Mouse (Mus musculus): ENCODE data around the gene Cradd.
A peak's percentile ranks its signal among the peaks of the same experiment; 100 is the strongest.

Cradd gene

DNA sequence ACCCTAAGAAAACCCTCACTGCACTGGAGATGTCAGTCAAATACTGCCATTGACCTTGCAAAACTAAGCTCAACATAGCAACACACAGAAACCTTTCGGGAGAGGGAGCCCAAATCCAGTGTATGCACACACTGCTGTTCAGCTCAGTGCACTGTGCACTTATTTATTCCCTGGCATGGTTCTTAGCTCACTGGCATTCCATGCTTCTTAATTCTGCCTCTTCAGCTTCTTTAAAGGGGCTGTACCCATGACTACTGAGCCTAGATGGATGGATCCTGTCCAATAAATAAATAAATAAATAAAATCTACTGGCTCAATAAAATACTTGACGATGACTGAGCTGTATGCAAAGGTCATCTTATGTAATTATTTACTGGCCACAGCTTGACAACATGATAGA, 85.3 kb downstream of the Cradd start:
- DNase-seq = no peak

DNA sequence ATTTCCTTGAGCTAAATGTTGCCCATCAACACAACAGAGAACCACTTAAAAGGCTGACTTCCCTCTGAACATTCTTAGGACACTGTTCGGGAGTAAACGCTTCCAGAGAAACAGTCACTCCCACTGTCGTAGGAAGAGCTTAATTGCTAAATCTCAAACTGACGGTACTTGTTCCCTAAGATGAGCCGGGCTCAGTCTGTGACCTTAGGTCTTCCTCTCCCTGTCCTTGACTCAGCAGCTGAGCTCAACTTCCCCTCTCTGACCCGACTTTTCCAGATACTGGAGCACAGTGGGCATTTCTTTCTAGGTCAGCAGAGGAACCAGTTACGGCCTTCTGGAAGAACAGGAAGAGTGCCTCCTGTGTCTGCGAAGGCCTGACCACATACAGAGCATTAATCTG, 87.7 kb downstream of the Cradd start:
- DNase-seq = peak; percentile 96

DNA sequence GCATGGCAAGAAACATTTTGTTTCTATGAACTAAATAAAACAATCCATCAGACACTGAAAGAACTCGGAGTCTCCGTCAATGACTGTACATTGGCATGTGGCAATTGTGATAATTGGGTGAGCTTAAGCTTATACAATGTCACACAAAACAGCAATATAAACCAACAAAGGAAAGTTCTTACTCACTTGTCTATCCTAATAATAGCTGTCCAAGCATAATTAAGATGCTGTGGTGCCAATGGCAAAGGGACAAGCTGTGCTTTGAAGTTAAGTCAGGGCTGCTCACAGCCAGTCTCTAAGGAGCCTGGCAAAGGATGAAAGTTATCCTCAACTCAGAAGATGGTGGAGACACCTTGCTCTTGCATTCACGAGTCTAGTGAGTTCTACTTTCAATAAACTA, 89.3 kb downstream of the Cradd start:
- DNase-seq = no peak

DNA sequence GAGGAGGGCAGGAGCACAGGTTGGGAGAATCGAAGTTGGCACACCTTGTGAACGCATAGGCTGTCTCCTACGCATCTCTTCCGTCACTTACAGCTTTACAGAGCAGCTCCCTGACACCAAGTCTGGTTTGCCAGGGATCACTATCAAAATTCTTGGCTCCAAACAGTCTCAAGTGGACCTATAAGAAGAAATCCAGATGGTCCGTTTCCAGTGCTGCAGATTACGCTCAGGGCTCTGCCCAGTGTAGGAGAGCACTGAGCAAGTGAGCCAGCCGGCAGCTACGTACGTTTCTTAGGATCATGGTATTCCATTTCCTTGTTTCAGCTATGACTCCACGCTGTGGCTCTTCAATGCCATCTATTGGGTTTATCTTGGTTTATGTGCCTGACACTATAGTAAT, 90.9 kb downstream of the Cradd start:
- peak; percentile 95 for DNase-seq

DNA sequence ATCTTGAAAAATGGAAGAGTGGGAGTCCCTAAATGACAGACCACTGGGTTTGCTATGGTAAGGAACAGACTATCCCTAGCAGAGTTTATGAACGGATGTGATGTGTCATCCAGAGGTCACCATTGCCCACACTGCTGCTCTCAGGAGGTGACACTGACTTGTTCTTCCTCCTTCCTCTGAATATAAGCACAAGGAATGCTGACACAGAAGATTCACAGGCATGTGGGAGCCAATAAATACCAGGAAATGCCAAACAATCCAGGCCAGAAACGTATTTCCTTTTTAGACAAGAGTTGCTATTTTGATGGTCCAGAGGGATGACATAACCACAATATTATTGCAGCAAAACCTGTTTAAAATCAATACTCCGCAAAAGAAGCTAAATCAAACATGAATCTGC, 91.4 kb downstream of the Cradd start:
- DNase-seq = peak; percentile 97

DNA sequence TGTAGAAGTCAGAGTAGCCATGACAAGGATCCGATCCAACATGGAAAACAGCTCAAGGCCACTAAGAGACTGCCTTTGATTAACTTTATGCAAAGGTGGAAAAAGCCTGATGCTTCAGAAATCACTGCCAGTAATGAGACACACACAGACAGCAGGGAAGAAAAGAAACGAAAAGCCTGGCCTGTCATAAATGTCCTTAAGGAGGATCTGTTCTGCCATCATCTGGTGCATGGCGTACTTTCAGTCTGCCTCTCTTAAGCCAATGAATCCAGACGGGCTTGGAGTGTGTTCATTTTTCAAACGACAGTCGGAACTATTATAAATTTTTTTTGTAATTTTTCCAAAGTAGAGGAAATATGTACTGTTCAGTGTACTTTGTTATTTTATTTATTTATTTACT, 95.7 kb downstream of the Cradd start:
- DNase-seq = no peak

DNA sequence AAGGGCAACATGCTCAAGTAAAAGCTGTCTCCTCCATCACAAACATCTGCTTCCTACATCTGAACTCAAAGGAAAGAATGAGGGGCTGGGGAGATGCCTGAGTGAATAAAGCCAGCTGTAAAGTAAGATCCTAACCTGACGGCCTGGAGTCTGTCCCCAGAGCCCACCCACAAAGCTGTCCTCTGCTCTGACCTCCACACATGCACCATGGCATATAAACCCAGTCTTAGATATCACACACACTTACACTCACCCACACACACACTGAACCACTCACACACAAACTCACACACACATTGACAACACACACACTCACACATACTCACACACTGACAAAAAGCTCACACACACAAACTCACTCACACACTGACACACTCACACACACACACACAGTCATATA, 96.3 kb downstream of the Cradd start:
- DNase-seq = no peak

DNA sequence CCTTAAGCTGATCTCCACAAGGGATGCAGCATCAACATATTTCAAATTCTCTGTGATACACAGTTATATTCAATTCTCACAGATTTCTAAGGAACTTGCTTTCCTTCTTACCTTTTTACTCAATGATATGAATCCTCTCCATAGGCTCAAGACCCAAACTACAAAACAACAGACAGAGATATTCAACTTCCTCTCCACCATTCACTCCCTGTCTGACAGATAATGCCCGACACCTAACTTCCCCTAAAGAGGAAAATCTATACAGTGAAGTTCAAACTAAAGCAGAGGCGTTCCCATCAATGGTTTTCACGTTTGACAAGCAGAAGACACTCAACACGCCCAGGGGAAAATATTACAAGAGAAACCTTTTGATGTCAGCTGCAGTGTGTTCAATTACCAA, 97.2 kb downstream of the Cradd start:
- no peak for DNase-seq

DNA sequence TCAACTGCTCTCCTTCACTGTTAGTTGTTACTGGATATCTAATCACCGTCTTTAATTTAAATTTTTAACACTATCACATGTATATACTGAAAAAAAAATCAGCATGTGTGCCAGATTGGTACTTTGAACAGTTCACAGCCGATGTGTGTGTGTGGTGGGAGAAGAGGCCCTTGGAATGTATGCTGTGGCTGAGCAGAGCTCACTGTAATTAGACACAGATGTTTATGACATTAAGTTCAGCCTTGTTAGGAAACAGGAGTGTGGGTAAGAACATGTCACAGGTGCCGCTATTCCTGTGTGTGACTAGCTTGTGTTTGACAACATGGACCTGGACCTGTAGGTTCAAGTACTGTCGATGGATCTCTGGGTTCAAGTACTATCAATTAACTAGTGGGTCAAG, 98.9 kb downstream of the Cradd start:
- DNase-seq = no peak

DNA sequence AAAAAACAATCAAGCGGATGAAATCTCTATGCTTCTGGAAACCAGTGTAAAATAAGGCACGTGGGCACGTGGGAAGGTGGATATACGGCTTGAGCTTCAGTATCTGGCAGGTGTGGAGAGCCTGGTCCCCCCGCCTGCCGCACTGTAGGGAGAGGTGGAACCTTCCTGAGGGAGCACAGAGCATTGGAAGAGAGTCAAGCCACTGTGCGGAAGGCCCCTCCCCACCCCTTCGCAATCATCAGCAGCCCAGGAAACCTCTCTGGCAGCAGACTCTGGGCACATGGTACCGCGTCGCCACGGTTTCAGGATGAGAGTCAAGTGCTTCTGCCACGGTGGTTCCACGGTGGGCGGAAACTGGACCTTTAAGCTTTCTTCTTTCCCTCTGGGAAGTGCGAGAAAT, 100.7 kb downstream of the Cradd start:
- DNase-seq = no peak

DNA sequence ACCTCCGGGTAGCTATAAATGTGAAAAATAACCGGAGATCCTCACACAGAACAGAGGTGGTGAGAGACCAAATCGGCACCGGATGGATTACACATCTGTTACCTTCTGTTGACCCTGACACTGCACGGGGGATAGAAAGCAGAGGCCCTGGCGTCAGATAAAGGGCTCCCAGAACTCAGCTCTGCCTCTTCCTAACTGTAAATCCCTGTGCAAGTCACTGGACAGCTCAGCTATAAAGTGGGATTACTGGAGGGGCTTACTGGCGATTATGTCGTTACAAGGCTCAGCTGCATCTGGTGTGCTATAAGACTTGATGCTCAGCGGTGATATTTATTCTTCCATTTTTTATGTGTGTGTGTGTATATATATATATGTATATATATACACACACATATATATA, 102.0 kb downstream of the Cradd start:
- DNase-seq = no peak

DNA sequence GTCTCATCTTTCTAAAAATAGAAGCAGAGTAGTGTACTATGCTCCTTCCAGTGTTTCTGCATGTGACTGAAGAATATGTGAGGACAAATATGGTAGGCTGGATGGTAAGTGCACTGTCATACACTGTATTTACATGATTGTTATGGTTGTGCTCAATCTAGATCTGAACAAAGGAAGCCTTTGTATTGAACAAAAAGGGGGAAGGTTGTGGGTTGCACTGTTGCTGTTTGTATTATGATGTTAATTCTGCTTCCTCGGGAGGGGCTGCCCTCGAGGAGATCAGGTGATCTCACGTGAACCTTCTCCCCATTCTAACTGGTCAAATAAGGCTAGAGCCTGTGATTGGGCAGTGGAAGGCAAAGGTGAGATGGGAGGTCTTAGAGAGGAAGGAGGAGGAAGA, 103.4 kb downstream of the Cradd start:
- no peak for DNase-seq

DNA sequence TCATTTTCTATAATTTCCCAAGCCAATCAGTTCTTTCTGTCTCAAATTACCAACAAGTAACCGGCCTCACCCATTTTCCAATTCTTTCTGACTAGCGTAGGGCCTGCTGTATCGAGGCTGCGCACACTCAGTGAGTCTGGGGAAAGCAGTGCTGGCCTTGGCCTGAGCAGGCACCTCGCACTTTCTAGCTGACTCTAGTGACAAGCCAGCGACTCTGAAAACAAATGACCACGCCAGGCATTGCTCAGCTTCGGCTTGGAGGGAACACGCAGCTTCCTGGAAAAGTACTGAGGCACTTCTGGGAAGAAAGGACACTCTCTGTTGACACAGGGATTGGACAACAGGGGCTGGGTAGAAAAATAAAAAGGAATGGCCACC, 105.3 kb downstream of the Cradd start:
- DNase-seq = peak; percentile 98

DNA sequence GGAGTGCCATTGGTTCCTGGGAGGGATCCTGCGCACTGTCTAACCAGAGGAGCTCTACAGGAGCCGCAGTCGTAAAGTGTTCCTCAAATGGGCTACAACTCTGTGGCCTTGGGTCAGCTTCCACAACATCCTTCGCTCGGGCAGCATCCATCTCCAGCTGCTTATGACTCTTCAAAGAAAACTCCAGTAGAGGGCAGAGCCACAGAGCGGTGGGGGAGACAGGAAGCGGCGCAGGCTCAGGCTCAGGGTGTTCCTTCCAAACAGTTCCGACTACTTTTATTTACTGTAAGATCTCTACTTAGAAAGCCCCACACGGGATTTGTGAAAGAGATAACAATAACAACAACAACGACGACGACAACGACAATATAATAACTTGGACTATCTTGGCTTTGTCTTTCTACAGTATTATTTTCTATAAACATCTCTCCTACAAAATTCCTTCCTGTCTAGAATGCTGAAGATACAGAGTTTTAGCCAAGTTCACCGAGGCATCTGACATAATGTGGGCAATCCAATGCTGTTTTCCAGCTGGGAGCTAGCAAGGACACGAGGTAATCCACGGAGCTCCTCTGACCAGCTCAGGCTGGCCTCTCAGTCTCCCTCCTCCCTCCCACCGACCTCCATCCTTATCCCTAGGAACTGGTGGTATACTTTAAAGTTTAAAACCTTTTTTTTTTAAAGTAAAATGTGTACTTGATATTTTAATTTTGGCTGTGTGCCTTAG, 105.8 kb downstream of the Cradd start:
- peak; percentile 96 for DNase-seq

DNA sequence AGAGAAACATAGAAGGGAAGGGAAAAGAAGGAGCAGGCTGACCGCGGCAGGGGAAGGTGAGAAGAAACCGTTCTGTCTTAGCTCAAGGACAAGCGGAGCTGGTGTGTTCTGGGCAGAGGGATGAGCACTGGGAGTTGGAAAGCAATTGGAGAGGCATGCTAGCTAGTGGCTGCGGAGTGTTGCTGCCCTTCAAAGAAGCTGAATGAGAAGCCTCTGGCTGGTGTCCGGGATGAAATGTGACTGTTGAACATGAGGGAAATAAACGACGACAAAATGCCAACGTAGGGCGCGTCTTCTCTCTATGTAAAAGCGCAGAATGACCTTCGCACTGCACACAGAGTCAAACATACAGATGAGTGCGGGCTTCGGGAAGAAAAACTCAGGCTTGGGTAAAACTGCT, 108.6 kb downstream of the Cradd start:
- DNase-seq = no peak

DNA sequence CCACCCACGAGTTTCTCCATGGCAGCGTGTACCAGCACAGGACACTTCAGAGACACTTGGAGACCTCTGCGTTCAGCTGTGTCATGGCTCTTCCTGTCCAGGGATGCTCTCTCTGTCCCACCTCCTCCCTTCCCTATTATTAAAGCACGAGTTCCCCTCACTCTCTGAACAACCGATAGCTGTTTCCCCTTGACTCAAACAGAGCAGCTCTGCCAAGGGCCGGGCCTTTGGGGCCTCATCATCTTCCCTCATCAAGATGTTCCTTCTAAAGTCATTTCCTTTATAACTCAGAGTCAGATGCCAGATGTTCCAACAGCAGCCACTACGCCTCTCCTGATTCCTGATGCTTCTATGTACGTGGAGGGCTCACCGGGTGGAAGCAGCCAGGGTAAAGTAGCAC, 110.1 kb downstream of the Cradd start:
- DNase-seq = peak; percentile 94

DNA sequence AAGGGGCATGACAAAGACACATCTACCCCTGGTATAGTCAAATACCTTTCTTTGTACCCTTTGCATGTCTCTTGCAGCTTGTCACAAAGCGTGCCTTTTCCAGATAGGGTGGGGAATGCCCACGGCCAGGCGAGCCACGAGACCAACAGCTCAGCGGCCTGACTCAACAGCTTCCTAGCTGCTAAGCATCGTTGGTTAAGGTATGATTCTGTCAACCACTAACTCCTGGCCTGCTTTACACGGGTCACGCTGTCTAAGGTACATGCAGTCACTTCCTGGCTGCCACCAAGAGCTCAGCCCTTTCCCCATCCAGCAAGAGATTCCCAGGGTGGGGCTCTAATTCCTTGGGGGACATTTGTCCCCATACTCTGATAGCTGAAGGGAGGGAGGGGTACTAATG, 110.6 kb downstream of the Cradd start:
- DNase-seq = peak; percentile 91

DNA sequence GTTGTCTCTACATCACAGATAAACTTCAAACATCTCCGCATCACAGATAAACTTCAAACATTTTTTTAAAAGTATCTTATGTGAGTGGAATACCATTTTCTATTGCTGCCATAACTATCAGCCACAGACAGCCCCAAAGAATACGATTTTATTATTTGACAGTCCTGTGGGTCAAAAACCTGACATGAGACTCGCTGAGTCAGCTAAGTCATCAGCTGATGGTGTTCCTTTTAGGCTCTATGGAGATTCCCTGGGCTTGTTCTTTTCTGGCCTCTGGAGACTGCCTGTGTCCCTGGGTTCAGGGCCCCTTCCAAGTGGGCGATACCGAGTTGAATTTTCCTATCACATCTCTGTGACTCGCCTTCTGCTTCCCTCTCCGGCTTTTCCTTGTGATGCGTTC, 112.3 kb downstream of the Cradd start:
- DNase-seq = no peak

DNA sequence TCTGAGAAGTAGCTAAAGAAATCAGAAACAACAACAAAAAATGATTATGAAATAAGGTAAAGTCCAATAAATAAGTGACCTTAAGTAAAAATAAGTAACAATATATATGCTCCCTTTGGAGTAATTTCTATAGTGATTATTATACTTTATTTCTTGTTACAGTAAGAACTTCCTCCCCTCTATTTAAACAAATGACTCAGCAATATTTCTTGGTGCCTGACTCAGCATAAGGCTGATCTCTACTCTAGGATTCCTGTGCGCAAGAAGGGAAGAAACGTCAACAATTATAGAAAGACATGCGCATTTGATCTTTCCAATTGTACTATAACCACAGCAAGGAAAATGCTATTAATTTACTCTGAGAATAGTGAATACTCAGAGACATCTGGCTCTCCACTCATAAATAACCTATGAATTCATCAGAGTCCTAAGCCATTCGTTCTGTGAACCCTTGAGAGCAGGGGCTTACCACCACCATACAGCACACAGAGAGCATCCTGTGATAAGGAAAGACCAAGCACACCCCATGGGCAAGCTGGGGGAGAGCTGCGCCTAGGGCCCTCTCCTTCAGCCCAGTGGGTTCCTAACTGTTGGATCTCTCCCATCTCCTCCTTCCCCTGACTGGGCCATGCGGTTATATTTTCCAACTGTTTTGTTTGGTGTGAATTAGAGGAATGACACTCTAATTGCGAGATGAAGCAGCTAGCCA, 113.1 kb downstream of the Cradd start:
- DNase-seq = no peak

DNA sequence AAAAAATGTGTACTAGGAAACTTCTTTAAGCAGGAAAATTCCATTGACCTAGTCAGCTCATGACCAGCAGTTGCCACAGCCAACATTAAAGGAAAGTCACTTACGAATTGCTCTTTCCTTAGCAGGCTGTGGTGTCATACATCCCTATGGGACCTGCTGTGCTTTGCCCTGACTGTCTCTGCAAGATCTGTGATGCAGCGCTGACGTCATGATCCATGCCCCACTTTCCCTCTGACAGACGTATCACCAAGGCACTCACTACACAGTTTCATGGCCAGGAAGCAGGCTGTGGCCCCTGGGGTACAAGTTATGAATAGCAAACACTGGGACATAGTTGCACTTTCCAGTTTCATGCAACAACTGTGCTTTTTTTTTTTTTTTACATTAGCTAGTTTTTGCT, 113.8 kb downstream of the Cradd start:
- peak; percentile 96 for DNase-seq

DNA sequence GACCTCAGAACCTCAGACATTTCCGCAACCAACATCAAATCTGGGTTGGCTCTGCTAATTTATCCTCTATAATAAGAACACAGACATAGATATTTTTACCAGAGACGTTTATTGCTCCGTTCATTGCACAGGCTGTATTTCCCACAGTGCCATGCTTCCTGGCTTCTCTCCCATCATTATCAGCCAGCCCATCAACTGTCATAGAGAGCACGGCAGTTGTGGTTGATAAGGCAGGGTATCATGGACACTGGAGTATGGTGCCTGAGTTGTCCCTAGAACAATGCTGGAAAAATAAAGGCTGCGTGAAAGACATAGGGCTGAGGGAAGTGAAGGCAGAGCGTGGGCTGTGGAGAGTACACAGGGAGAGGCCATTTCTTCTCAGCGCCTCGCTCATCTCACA, 116.5 kb downstream of the Cradd start:
- DNase-seq = no peak

DNA sequence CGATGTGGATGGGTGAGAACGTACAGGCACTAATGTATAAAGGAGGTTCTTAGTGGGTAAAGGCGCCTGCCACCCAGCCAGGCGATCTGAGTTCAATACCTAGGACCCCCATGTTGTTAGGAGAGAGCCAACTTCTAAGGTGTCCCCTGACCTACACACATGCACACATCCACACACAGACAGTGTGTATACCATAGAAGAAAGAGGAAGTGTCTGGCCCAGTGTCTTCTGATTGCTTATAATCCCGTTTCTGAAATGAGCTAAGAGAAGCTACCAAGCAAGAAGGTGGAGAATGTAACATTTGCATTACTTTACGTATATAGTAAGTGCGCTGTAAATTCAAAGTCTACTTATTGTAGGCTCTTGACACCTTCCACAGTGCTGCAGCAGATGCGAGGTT, 122.4 kb downstream of the Cradd start:
- no peak for DNase-seq

DNA sequence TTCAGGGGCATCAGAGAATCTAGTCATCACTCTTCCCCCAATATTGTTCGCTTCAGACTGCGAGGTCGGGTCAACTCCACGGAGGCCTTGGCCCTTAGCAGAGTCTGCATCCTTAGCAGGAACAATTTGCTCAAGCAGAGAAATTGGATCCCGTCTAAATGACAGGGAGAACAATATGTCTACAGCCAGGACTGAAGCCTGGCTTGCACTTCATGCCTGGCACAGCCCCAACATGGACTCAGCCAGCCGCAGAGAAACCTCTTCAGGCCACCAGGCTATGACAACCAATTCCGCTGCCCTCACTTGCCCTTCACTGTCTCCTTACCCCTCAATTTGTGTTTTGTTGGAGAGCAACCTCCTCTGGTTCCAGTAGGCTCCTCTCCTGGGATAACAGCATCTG, 123.6 kb downstream of the Cradd start:
- DNase-seq = peak; percentile 98

DNA sequence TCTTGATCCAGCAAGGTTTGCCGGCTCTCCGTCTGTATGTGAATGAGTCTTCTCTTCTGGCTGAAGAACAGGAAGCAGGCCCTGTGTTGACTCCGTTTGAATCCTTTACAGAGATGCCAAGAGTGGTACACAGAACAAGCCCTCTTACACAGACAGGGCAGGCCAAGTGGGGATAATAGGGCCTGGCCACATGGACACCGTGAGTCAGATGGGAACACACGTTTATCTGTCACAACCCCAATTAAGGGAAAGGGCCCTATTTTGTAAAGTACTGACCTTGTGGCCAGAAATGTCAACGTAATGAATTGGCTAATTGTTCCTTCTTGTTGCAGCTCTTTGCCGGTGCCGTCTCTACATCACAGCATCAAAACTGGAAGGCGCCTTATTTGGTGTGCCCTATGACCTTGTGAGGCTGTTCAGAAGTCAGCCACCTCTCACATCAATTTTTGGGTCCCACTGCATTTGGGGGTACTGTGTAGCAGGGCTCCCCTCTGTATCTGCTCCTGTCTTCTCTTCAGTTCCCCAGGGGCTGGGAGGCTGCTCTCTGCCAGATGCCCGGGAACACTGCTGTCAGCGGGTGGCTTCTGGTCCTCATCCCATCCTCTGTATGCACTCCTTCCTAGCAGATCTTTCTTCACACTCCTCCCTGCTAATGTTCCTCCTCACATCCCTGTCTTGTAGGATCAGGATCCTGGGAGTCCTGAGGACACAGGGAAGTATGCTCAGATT, 124.2 kb downstream of the Cradd start:
- DNase-seq = peak; percentile 92

All from heart, adult 11 months (tissue).